Mouse (Mus musculus) liver, postnatal 0 days (tissue): Measurements from ENCODE around the gene Mybbp1a. TPM values are rescaled to one million over a fixed set of nuclear protein-coding genes. Genes with fewer than 3 reads are reported as not detected.

Experiments used
- ATAC-seq: fragments of 200-750 bp; cut with Nextera tagmentation; 2 replicates; pipeline ENCODE4 v1.8.0; 2017; ENCODE audit warnings: mild to moderate bottlenecking, moderate library complexity
- DNase-seq: peaks from one replicate; pipeline ENCODE4 v3.0.0-alpha.2; 2016
- H3K27ac ChIP-seq: fragments of 300-500 bp; sonication (generic); 2 replicates; pipeline ENCODE4 v1.5.1; 2014; ENCODE audit warnings: antibody characterized with exemption, moderate library complexity, mild to moderate bottlenecking, low read depth
- H3K27me3 ChIP-seq: fragments of 300-500 bp; sonication (generic); 2 replicates; pipeline ENCODE4 v1.6.1; 2014; ENCODE audit warnings: low read length, control low read depth, mixed read lengths; ENCODE audit not compliant: insufficient read depth
- H3K36me3 ChIP-seq: fragments of 300-500 bp; sonication (generic); replicated peaks from 2 replicates; pipeline ENCODE4 v1.6.1; 2014; ENCODE audit warnings: mild to moderate bottlenecking, control low read depth, low read length, moderate library complexity, mixed read lengths; ENCODE audit not compliant: insufficient read depth
- H3K4me1 ChIP-seq: fragments of 300-500 bp; sonication (generic); 2 replicates; pipeline ENCODE4 v1.6.1; 2014; ENCODE audit warnings: antibody characterized with exemption, mild to moderate bottlenecking, control low read depth; ENCODE audit not compliant: insufficient read depth
- H3K4me2 ChIP-seq: fragments of 300-500 bp; sonication (generic); 2 replicates; pipeline ENCODE4 v1.6.1; 2014; ENCODE audit warnings: low read depth, mild to moderate bottlenecking, low read length, moderate library complexity, mixed read lengths
- H3K4me3 ChIP-seq: fragments of 300-500 bp; sonication (generic); 2 replicates; pipeline ENCODE4 v1.5.1; 2014; ENCODE audit warnings: low read depth, low read length
- H3K9ac ChIP-seq: fragments of 300-500 bp; sonication (generic); replicated peaks from 2 replicates; pipeline ENCODE4 v1.6.1; 2014; ENCODE audit warnings: mild to moderate bottlenecking, moderate library complexity
- H3K9me3 ChIP-seq: fragments of 300-500 bp; sonication (generic); 2 replicates; pipeline ENCODE4 v1.6.1; 2016; ENCODE audit warnings: mild to moderate bottlenecking, control low read depth, low read length, mixed read lengths
- CTCF ChIP-seq: sonication (generic); IDR thresholded peaks from 2 replicates; pipeline ENCODE4 v1.5.1; 2016; ENCODE audit warnings: antibody characterized with exemption, low read depth
- EP300 ChIP-seq: IDR thresholded peaks from 2 replicates; pipeline ENCODE4 v1.6.1; 2016; ENCODE audit warnings: antibody characterized with exemption, low read depth, mild to moderate bottlenecking
- WGBS: fragments of 180-500 bp; shearing (Covaris S2); extraction: QIAGEN DNeasy Blood & Tissue Kit; methylation state at CpG from one replicate; pipeline ENCODE4 v1.1.7; 2014; ENCODE audit not compliant: insufficient replicate concordance; 5-methylcytosine and 5-hydroxymethylcytosine counted together
- polyA plus RNA-seq: library from polyadenylated mRNA; unstranded; fragments of >200 nt; fragmentation: Nextera tagmentation; extraction: Ambion mirVana; gene quantifications from 2 replicates; pipeline ENCODE4 v1.2.1, GENCODE M21; 2015

Mybbp1a gene
- polyA plus RNA-seq, 1 experiment from 2014 or later: 44.5 TPM

GRCm38 (mm10) chr11:72476074-72476625 lies 35.0 kb downstream of the Mybbp1a start:
- peak overlapping the region; percentile 73; the same call in 1 of the 2 replicates for H3K27ac ChIP-seq
- no peak for TF ChIP-seq EP300
- no peak for TF ChIP-seq CTCF
- 0 out of 2 replicates have a peak overlapping the region, but pooled peaks have one; percentile 39 for H3K4me2 ChIP-seq
- H3K4me1 ChIP-seq: peaks cover 52% of the 10 kb centered on the region
- no peak overlapping the region for H3K4me3 ChIP-seq
- no peaks in the 10 kb centered on the region for H3K27me3 ChIP-seq
- ATAC-seq (no peak), DNase-seq (no peak)
- H3K9me3 ChIP-seq: no peaks in the 10 kb centered on the region
- H3K36me3 ChIP-seq: no peaks in the 10 kb centered on the region
- H3K9ac ChIP-seq: no peak overlapping the region
- WGBS: 52% methylated on average over 7 of the region's 7 CpGs

- ATAC-seq: no peak
- H3K9ac ChIP-seq: no peak overlapping the region
- peaks cover 51% of the 10 kb centered on the region for H3K4me1 ChIP-seq
- H3K36me3 ChIP-seq: no peaks in the 10 kb centered on the region
- 43% methylated on average over 5 of the region's 5 CpGs for WGBS
- no peak overlapping the region for H3K27ac ChIP-seq
- TF ChIP-seq EP300 (no peak), CTCF (no peak)
- H3K9me3 ChIP-seq: no peaks in the 10 kb centered on the region
- H3K4me2 ChIP-seq: no peak overlapping the region
- no peak for DNase-seq
- H3K4me3 ChIP-seq: no peak overlapping the region
- no peaks in the 10 kb centered on the region for H3K27me3 ChIP-seq
Measured at GRCm38 (mm10) chr11:72477182-72477581, 36.0 kb downstream of the Mybbp1a start.

GRCm38 (mm10) chr11:72477653-72478052 lies 36.5 kb downstream of the Mybbp1a start:
- H3K36me3 ChIP-seq: no peaks in the 10 kb centered on the region
- H3K4me2 ChIP-seq: no peak overlapping the region
- H3K4me3 ChIP-seq: no peak overlapping the region
- TF ChIP-seq EP300: no peak
- TF ChIP-seq CTCF: no peak
- no peaks in the 10 kb centered on the region for H3K27me3 ChIP-seq
- no peak overlapping the region for H3K9ac ChIP-seq
- DNase-seq (no peak), ATAC-seq (no peak)
- WGBS: 86% methylated on average over 1 of the region's 1 CpGs
- peaks cover 51% of the 10 kb centered on the region for H3K4me1 ChIP-seq
- H3K27ac ChIP-seq: 0 out of 2 replicates have a peak overlapping the region, but pooled peaks have one; percentile 16
- H3K9me3 ChIP-seq: no peaks in the 10 kb centered on the region

- TF ChIP-seq EP300 (no peak), CTCF (no peak)
- DNase-seq: no peak
- Histone ChIP-seq H3K9ac (no peak overlapping the region), H3K4me3 (no peak overlapping the region), H3K4me2 (no peak overlapping the region), H3K4me1 (peaks cover 48% of the 10 kb centered on the region), H3K27ac (peak overlapping the region; percentile 11; the same call in 1 of the 2 replicates), H3K9me3 (no peaks in the 10 kb centered on the region), H3K27me3 (no peaks in the 10 kb centered on the region), H3K36me3 (no peaks in the 10 kb centered on the region)
- no peak for ATAC-seq
- WGBS: 46% methylated on average over 6 of the region's 6 CpGs
Measured at GRCm38 (mm10) chr11:72478228-72478627, 37.1 kb downstream of the Mybbp1a start.

- no peak for ATAC-seq
Measured at GRCm38 (mm10) chr11:72479499-72479898, 38.3 kb downstream of the Mybbp1a start.

GRCm38 (mm10) chr11:72481313-72481712 lies 40.2 kb downstream of the Mybbp1a start:
- DNase-seq (no peak), ATAC-seq (no peak)
- no peaks in the 10 kb centered on the region for H3K9me3 ChIP-seq
- no peak overlapping the region for H3K9ac ChIP-seq
- no peaks in the 10 kb centered on the region for H3K36me3 ChIP-seq
- peaks cover 28% of the 10 kb centered on the region for H3K4me1 ChIP-seq
- H3K4me2 ChIP-seq: no peak overlapping the region
- no peak for TF ChIP-seq CTCF
- no peak for TF ChIP-seq EP300
- 55% methylated on average over 5 of the region's 5 CpGs for WGBS
- H3K27me3 ChIP-seq: no peaks in the 10 kb centered on the region
- no peak overlapping the region for H3K27ac ChIP-seq
- H3K4me3 ChIP-seq: no peak overlapping the region

More at GRCm38 (mm10) chr11:72479499-72479898, 38.3 kb downstream of the Mybbp1a start:
- Histone ChIP-seq H3K9me3 (no peaks in the 10 kb centered on the region), H3K36me3 (no peaks in the 10 kb centered on the region), H3K27ac (no peak overlapping the region), H3K27me3 (no peaks in the 10 kb centered on the region), H3K4me3 (no peak overlapping the region), H3K4me2 (no peak overlapping the region), H3K4me1 (peaks cover 36% of the 10 kb centered on the region), H3K9ac (no peak overlapping the region)
- no peak for DNase-seq
- WGBS: 47% methylated on average over 2 of the region's 2 CpGs
- no peak for TF ChIP-seq EP300
- no peak for TF ChIP-seq CTCF

- no peak overlapping the region for H3K27ac ChIP-seq
- no peak overlapping the region for H3K4me2 ChIP-seq
- 45% methylated on average over 4 of the region's 4 CpGs for WGBS
- no peaks in the 10 kb centered on the region for H3K9me3 ChIP-seq
- ATAC-seq (peak; percentile 28), DNase-seq (no peak)
- peaks cover 26% of the 10 kb centered on the region for H3K4me1 ChIP-seq
- no peaks in the 10 kb centered on the region for H3K36me3 ChIP-seq
- no peak overlapping the region for H3K4me3 ChIP-seq
- TF ChIP-seq CTCF: no peak
- TF ChIP-seq EP300: peak; percentile 42; the same call in 1 of the 2 replicates
- no peak overlapping the region for H3K9ac ChIP-seq
- H3K27me3 ChIP-seq: no peaks in the 10 kb centered on the region
Measured at GRCm38 (mm10) chr11:72481952-72482351, 40.8 kb downstream of the Mybbp1a start.
